Mouse (Mus musculus) forebrain, postnatal 0 days (tissue): ENCODE results near the gene Proser3. TPM values are rescaled to one million over a fixed set of nuclear protein-coding genes. Genes with fewer than 3 reads are reported as not detected.

Experiments used
- ATAC-seq: fragments of 200-750 bp; cut with Nextera tagmentation; 2 replicates; pipeline ENCODE4 v1.8.0; 2017; ENCODE audit warnings: mild to moderate bottlenecking, moderate library complexity
- DNase-seq: peaks from one replicate; pipeline ENCODE4 v3.0.0-alpha.2; 2015
- H3K27ac ChIP-seq: fragments of 300-500 bp; sonication (generic); 2 replicates; pipeline ENCODE4 v1.5.1; 2014; ENCODE audit warnings: low read depth, mild to moderate bottlenecking, antibody characterized with exemption, low read length, moderate library complexity, mixed read lengths
- H3K27me3 ChIP-seq: fragments of 300-500 bp; sonication (generic); 2 replicates; pipeline ENCODE4 v1.6.1; 2014; ENCODE audit warnings: mild to moderate bottlenecking, low read length, mixed read lengths; ENCODE audit not compliant: insufficient read depth
- H3K36me3 ChIP-seq: fragments of 300-500 bp; sonication (generic); 2 replicates; pipeline ENCODE4 v1.6.1; 2014; ENCODE audit warnings: mild to moderate bottlenecking, moderate library complexity; ENCODE audit not compliant: insufficient read depth
- H3K4me1 ChIP-seq: fragments of 300-500 bp; sonication (generic); 2 replicates; pipeline ENCODE4 v1.6.1; 2014; ENCODE audit warnings: antibody characterized with exemption; ENCODE audit not compliant: insufficient read depth
- H3K4me2 ChIP-seq: fragments of 300-500 bp; sonication (generic); 2 replicates; pipeline ENCODE4 v1.6.1; 2014; ENCODE audit warnings: low read depth, mild to moderate bottlenecking, moderate library complexity
- H3K4me3 ChIP-seq: fragments of 300-500 bp; sonication (generic); 2 replicates; pipeline ENCODE4 v1.5.1; 2014; ENCODE audit warnings: low read depth, low read length, mixed read lengths
- H3K9ac ChIP-seq: fragments of 300-500 bp; sonication (generic); 2 replicates; pipeline ENCODE4 v1.6.1; 2014; ENCODE audit warnings: mild to moderate bottlenecking
- H3K9me3 ChIP-seq: fragments of 300-500 bp; sonication (generic); 2 replicates; pipeline ENCODE4 v1.6.1; 2016; ENCODE audit warnings: low read length
- CTCF ChIP-seq: sonication (generic); IDR thresholded peaks from 2 replicates; pipeline ENCODE4 v1.5.1; 2016; ENCODE audit warnings: antibody characterized with exemption, control low read depth, low read depth
- WGBS: fragments of 180-500 bp; shearing (Covaris S2); extraction: QIAGEN DNeasy Blood & Tissue Kit; methylation state at CpG from one replicate; pipeline ENCODE4 v1.1.7; 2014; 5-methylcytosine and 5-hydroxymethylcytosine counted together
- polyA plus RNA-seq: library from polyadenylated mRNA; unstranded; fragments of >200 nt; fragmentation: Nextera tagmentation; extraction: Ambion mirVana; gene quantifications from 2 replicates; pipeline ENCODE4 v1.2.1, GENCODE M21; 2015
- total RNA-seq: library from RNA; depleted of rRNA; stranded (reverse); fragments of >200 nt; gene quantifications from 2 replicates; pipeline ENCODE4 v1.2.3, GENCODE M21; 2014; rRNA removed

Gene Proser3
- 9.0 and 14.8 TPM in 2 replicates for total RNA-seq
- polyA plus RNA-seq: 2.2 and 3.8 TPM in 2 replicates

DNA sequence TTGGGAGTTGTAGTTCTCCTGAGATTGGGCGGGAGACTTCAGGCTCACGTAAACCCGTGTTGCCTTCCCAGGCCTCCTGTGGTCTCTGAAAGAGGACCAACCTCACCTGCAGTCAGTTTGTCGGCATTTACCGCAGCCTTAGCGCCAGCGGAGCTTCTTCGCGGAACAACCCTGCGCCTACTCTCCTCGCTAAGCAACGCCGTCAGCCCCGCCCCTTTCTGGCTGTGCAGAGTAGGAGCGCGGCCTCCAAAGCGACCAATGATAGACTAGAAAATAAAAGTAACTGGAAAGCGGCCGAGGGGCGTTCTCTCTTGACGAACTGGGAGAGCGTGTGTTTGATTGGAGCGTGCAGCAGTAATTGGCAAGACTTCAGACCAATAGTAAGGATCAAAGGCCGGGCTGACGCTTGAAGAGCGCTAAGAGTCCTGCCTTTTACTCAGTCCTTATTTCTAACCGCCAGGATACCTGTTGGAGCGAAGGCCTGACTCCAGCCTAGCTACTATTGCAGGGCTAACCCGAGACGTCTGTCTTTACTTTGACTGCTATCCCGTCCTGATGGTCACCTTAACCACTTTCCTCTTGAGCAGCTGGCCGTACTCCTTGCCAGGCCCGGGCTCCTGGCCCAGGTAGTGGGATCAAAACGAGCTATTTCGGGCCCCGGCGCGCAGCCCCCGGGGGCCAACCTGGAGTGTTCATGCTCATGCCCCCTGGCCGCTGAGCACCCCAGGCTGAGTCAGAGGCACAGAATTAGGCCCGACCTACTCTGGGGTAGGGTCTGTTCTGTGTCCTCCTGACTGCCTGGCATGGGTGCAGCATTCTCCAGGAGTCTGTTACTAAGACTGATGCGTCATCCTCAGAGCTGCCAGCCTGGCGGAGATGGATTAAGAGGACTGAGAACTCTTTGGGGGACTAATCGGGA lies at the start of gene Proser3, which contains the start of gene Hspb6:
Gene Proser3, minus strand, starts transcription at position 198 of the 919 bp plus-strand sequence.
Gene Hspb6, plus strand, starts transcription at position 77 of the 919 bp plus-strand sequence.
- Histone ChIP-seq H3K9me3 (no peaks in the 10 kb centered on the region), H3K27ac (peak within 1 kb of the TSS; percentile 93), H3K4me1 (peaks cover 10% of the 10 kb centered on the region; the same call in 1 of the 2 replicates), H3K27me3 (no peaks in the 10 kb centered on the region), H3K36me3 (peaks cover 36% of the 10 kb centered on the region), H3K4me2 (peak within 1 kb of the TSS; percentile 75), H3K9ac (peak within 1 kb of the TSS; percentile 53), H3K4me3 (peak within 1 kb of the TSS; percentile 55)
- 2% methylated on average over 44 of the region's 44 CpGs for WGBS
- DNase-seq (peak; percentile 99), ATAC-seq (peak; percentile 97)
- peak; percentile 23; the same call in 1 of the 2 replicates for TF ChIP-seq CTCF

- 65% methylated on average over 7 of the region's 7 CpGs for whole genome bisulfite sequencing
- Histone ChIP-seq H3K27me3 (no peaks in the 10 kb centered on the region), H3K9me3 (no peaks in the 10 kb centered on the region), H3K4me3 (no peak overlapping the region), H3K36me3 (no peaks in the 10 kb centered on the region), H3K9ac (no peak overlapping the region), H3K27ac (no peak overlapping the region), H3K4me1 (peaks cover 8% of the 10 kb centered on the region; the same call in 1 of the 2 replicates), H3K4me2 (peak overlapping the region; percentile 38; the same call in 1 of the 2 replicates)
- DNase-seq (no peak), ATAC-seq (no peak; the same call in 1 of the 2 replicates)
- TF ChIP-seq CTCF: no peak
Observed at GRCm38 (mm10) chr7:30600651-30601050, 48.6 kb upstream of the Proser3 start.

GRCm38 (mm10) chr7:30599933-30600353 lies 47.8 kb upstream of the Proser3 start:
- Histone ChIP-seq H3K27ac (no peak overlapping the region), H3K9ac (no peak overlapping the region)
- DNase-seq: peak; percentile 95

GRCm38 (mm10) chr7:30598786-30599185 lies 46.7 kb upstream of the Proser3 start, which contains the start of gene Zbtb32:
Zbtb32 (minus strand) TSS chr7:30598909.
- no peaks in the 10 kb centered on the region for H3K9me3 ChIP-seq
- no peak for DNase-seq
- no peak within 1 kb of the TSS for H3K9ac ChIP-seq
- H3K4me1 ChIP-seq: peaks cover 8% of the 10 kb centered on the region; the same call in 1 of the 2 replicates
- H3K27ac ChIP-seq: no peak within 1 kb of the TSS
- 0 out of 2 replicates have a peak within 1 kb of the TSS, but pooled peaks have one; percentile 11 for H3K4me3 ChIP-seq
- no peak for ATAC-seq
- no peaks in the 10 kb centered on the region for H3K36me3 ChIP-seq
- H3K27me3 ChIP-seq: no peaks in the 10 kb centered on the region
- peak within 1 kb of the TSS; percentile 38 for H3K4me2 ChIP-seq
- TF ChIP-seq CTCF: no peak
- WGBS: 95% methylated on average over 12 of the region's 12 CpGs

More at GRCm38 (mm10) chr7:30599933-30600353, 47.8 kb upstream of the Proser3 start:
- H3K4me3 ChIP-seq: 0 out of 2 replicates have a peak overlapping the region, but pooled peaks have one; percentile 11
- 3% methylated on average over 16 of the region's 16 CpGs for WGBS
- ATAC-seq: peak; percentile 99
- peaks cover 8% of the 10 kb centered on the region; the same call in 1 of the 2 replicates for H3K4me1 ChIP-seq
- H3K36me3 ChIP-seq: no peaks in the 10 kb centered on the region
- no peaks in the 10 kb centered on the region for H3K27me3 ChIP-seq
- TF ChIP-seq CTCF: no peak
- H3K9me3 ChIP-seq: no peaks in the 10 kb centered on the region
- peak overlapping the region; percentile 38 for H3K4me2 ChIP-seq

- H3K36me3 ChIP-seq: no peaks in the 10 kb centered on the region
- H3K9ac ChIP-seq: no peak overlapping the region
- DNase-seq (no peak), ATAC-seq (no peak)
- no peak overlapping the region for H3K27ac ChIP-seq
- H3K27me3 ChIP-seq: no peaks in the 10 kb centered on the region
- no peak for TF ChIP-seq CTCF
- H3K4me1 ChIP-seq: peaks cover 8% of the 10 kb centered on the region; the same call in 1 of the 2 replicates
- 41% methylated on average over 5 of the region's 5 CpGs for WGBS
- H3K4me2 ChIP-seq: no peak overlapping the region
- H3K4me3 ChIP-seq: no peak overlapping the region
- no peaks in the 10 kb centered on the region for H3K9me3 ChIP-seq
Observed at GRCm38 (mm10) chr7:30596811-30597210, 44.7 kb upstream of the Proser3 start.

- WGBS: 81% methylated on average over 5 of the region's 5 CpGs
- Histone ChIP-seq H3K9me3 (no peaks in the 10 kb centered on the region), H3K27me3 (no peaks in the 10 kb centered on the region), H3K27ac (no peak overlapping the region), H3K36me3 (no peaks in the 10 kb centered on the region), H3K9ac (no peak overlapping the region), H3K4me1 (peaks cover 8% of the 10 kb centered on the region; the same call in 1 of the 2 replicates), H3K4me3 (no peak overlapping the region), H3K4me2 (no peak overlapping the region)
- DNase-seq (no peak), ATAC-seq (no peak)
- TF ChIP-seq CTCF: no peak
Observed at GRCm38 (mm10) chr7:30596093-30596492, 44.0 kb upstream of the Proser3 start.
